Mouse (Mus musculus) adrenal gland, adult 8-10 months (tissue): ENCODE results near the gene Col4a1. TPM values are rescaled to one million over a fixed set of nuclear protein-coding genes. Genes with fewer than 3 reads are reported as not detected.

Experiments
- DNase-seq: peaks from one replicate; pipeline ENCODE4 v3.0.0; 2022
- total RNA-seq, 4 experiments: library from RNA; stranded (reverse); gene quantifications; 2 replicates each; pipeline ENCODE4 v1.2.4; 2022

Gene Col4a1
- total RNA-seq, 4 experiments from 2014 or later: 276 to 357 (median 298) TPM

- no peak for DNase-seq
Observed at GRCm38 (mm10) chr8:11227421-11227820, 85.2 kb downstream of the Col4a1 start.

- DNase-seq: no peak
Observed at GRCm38 (mm10) chr8:11225577-11226434, 86.8 kb downstream of the Col4a1 start.

GRCm38 (mm10) chr8:11224178-11224577 lies 88.4 kb downstream of the Col4a1 start:
- no peak for DNase-seq

GRCm38 (mm10) chr8:11221353-11221752 lies 91.3 kb downstream of the Col4a1 start:
- no peak for DNase-seq

GRCm38 (mm10) chr8:11219282-11219681 lies 93.3 kb downstream of the Col4a1 start:
- DNase-seq: no peak

GRCm38 (mm10) chr8:11215231-11215630 lies 97.4 kb downstream of the Col4a1 start:
- peak; percentile 28 for DNase-seq

GRCm38 (mm10) chr8:11206509-11206908 lies 106.1 kb downstream of the Col4a1 start:
- DNase-seq: no peak

GRCm38 (mm10) chr8:11205532-11205931 lies 107.1 kb downstream of the Col4a1 start:
- no peak for DNase-seq

GRCm38 (mm10) chr8:11203260-11204110 lies 109.1 kb downstream of the Col4a1 start:
- no peak for DNase-seq

- no peak for DNase-seq
Observed at GRCm38 (mm10) chr8:11198650-11199049, 114.0 kb downstream of the Col4a1 start.

- DNase-seq: peak; percentile 37
Observed at GRCm38 (mm10) chr8:11197988-11198387, 114.6 kb downstream of the Col4a1 start.

GRCm38 (mm10) chr8:11197261-11197660 lies 115.4 kb downstream of the Col4a1 start:
- peak; percentile 53 for DNase-seq

GRCm38 (mm10) chr8:11192719-11193324 lies 119.8 kb downstream of the Col4a1 start:
- DNase-seq: no peak

- peak; percentile 43 for DNase-seq
Observed at GRCm38 (mm10) chr8:11187581-11188271, 124.9 kb downstream of the Col4a1 start.

GRCm38 (mm10) chr8:11186456-11186855 lies 126.2 kb downstream of the Col4a1 start:
- DNase-seq: no peak

- DNase-seq: no peak
Observed at GRCm38 (mm10) chr8:11185672-11186071, 127.0 kb downstream of the Col4a1 start.

GRCm38 (mm10) chr8:11183611-11184031 lies 129.0 kb downstream of the Col4a1 start:
- peak; percentile 69 for DNase-seq

- no peak for DNase-seq
Observed at GRCm38 (mm10) chr8:11182606-11183005, 130.0 kb downstream of the Col4a1 start.

- no peak for DNase-seq
Observed at GRCm38 (mm10) chr8:11182148-11182484, 130.5 kb downstream of the Col4a1 start.

GRCm38 (mm10) chr8:11181420-11182147 lies 131.0 kb downstream of the Col4a1 start:
- DNase-seq: no peak

GRCm38 (mm10) chr8:11179869-11180268 lies 132.8 kb downstream of the Col4a1 start:
- no peak for DNase-seq

- no peak for DNase-seq
Observed at GRCm38 (mm10) chr8:11176393-11176792, 136.2 kb downstream of the Col4a1 start.
